Comparison of ENCODE assay signal across 8 mouse cellular contexts in the genomic region with DNA sequence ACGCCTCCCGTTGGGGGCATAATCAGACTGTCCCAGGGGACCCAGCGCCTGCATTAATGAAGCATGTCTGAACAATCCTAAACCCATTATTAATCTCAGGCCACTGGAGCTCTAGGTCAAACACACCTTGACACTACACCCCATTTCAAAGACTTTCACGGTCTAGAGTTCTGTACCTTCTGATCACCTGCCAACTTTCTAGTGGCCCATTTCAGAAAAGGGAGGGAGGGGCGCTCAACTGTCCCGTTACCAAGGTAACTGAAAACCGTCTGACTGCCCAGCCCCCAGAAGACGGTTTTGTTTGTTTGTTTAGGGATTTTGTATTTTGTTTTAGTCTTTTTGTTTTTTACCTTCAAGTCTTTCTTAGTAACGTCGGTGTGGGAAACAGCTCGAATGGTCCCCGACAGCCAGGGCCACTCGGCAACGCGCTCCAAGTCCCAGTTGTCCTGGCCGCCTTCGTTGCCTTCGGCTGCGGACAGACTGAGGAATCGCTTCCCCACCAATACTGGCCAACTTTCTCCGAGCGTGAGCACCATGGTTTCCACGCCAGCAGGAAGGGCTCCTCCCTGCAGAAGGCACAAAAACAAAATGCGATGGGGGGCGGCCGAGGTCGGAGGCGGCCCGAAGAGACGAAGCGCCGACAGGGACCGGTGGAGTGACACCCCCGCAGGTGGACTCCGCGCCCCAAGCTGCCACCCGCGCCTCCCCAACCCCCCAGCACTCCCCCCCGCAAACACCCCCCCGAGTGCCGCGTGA. TPM values are rescaled to one million over a fixed set of nuclear protein-coding genes. Genes with fewer than 3 reads are reported as not detected.
A peak's percentile ranks its signal among the peaks of the same experiment; 100 is the strongest.
DNase-seq lines count a peak whose midpoint lies in the region; ATAC-seq and TF ChIP-seq lines count a peak whose summit lies in the region.

No protein-coding gene starts in this region.

- H3K27me3 ChIP-seq in hindbrain, embryonic 16.5 days (replicated peaks; ENCODE audit: control insufficient read depth, insufficient read depth, low read length) = no peaks in the 10 kb centered on the region
- H3K27me3 ChIP-seq in midbrain, embryonic 11.5 days (ENCODE audit: control insufficient read depth, insufficient read depth, low read length) = no peaks in the 10 kb centered on the region; the same call in 1 of the 2 replicates

- H3K4me2 ChIP-seq in hindbrain, embryonic 16.5 days (ENCODE audit: low read length) = peak overlapping the region; percentile 76
- H3K4me2 ChIP-seq in midbrain, embryonic 11.5 days = peak overlapping the region; percentile 79

- peak overlapping the region; percentile 79 for H3K4me3 ChIP-seq in gastrocnemius, adult 2 months
- peak overlapping the region; percentile 80 for H3K4me3 ChIP-seq in hindbrain, embryonic 16.5 days (ENCODE audit: low read length)
- peak overlapping the region; percentile 87 for H3K4me3 ChIP-seq in midbrain, embryonic 11.5 days (ENCODE audit: low read depth, low read length)

- 0 out of 2 replicates have a peak, but pooled peaks cover 5% of the 10 kb centered on the region for H3K36me3 ChIP-seq in hindbrain, embryonic 16.5 days (ENCODE audit: control insufficient read depth, insufficient read depth, low read length)
- peaks cover 7% of the 10 kb centered on the region; the same call in 1 of the 2 replicates for H3K36me3 ChIP-seq in midbrain, embryonic 11.5 days (ENCODE audit: control insufficient read depth, insufficient read depth, low read length)

- H3K27ac ChIP-seq in gastrocnemius, adult 2 months = peak overlapping the region; percentile 96
- peak overlapping the region; percentile 99 for H3K27ac ChIP-seq in hindbrain, embryonic 16.5 days (ENCODE audit: low read depth, low read length)
- H3K27ac ChIP-seq in midbrain, embryonic 11.5 days (ENCODE audit: low read depth, low read length) = peak overlapping the region; percentile 99

- intact Hi-C loops in gastrocnemius, adult 2 months (cut with DNase I) = loop anchor here (2.0 to 5.0 kb wide), 5 partner anchors 75 to 190 kb away; partner anchors contain the start of genes Chmp3, Reep1 and Rmnd5a
- intact Hi-C loops in left cerebral cortex, postnatal 25 days (cut with DNase I) = loop anchor here (2.0 to 5.0 kb wide), 4 partner anchors 77 to 361 kb away; partner anchors contain the start of gene Krcc1

- ATAC-seq in hindbrain, embryonic 16.5 days = no peak
- ATAC-seq in midbrain, embryonic 11.5 days (ENCODE audit: low FRiP score) = peak; percentile 0; the same call in 1 of the 2 replicates

- H3K9ac ChIP-seq in hindbrain, embryonic 16.5 days (ENCODE audit: low read depth, low read length) = peak overlapping the region; percentile 82
- H3K9ac ChIP-seq in midbrain, embryonic 11.5 days (ENCODE audit: low read length) = peak overlapping the region; percentile 93

- peak; percentile 46 for DNase-seq in T-cell, adult 2 months (ENCODE audit: low spot score)
- peak; percentile 47 to 52 for DNase-seq in cerebellum, postnatal 36 days
- peak; percentile 74 for DNase-seq in gastrocnemius, adult 2 months
- DNase-seq in left cerebral cortex, postnatal 25 days (ENCODE audit: low spot score in 2 of 2) = peak; percentile 42 to 43
- DNase-seq in midbrain, embryonic 11.5 days (ENCODE audit: low spot score, missing footprints) = peak; percentile 93
- DNase-seq in spleen, adult 18-20 months = peak; percentile 33 to 48
- DNase-seq in c-Kit-positive CD71-positive TER-119-positive erythroid progenitor cells, embryonic 14.5 days (ENCODE audit: low spot score) = no peak

- WGBS in hindbrain, embryonic 16.5 days = under 1% methylated on average over 39 of the region's 42 CpGs
- 2% methylated on average over 42 of the region's 42 CpGs for WGBS in midbrain, embryonic 11.5 days

- peaks cover 22% of the 10 kb centered on the region for H3K4me1 ChIP-seq in hindbrain, embryonic 16.5 days (ENCODE audit: control insufficient read depth, insufficient read depth, low read depth, low read length)
- peaks cover 20% of the 10 kb centered on the region for H3K4me1 ChIP-seq in midbrain, embryonic 11.5 days (ENCODE audit: control insufficient read depth, insufficient read depth, low read length)

- no peak for TF ChIP-seq CTCF in gastrocnemius, adult 2 months (IDR thresholded peaks at IDR 0.05)

- no peaks in the 10 kb centered on the region for H3K9me3 ChIP-seq in hindbrain, embryonic 16.5 days (ENCODE audit: control insufficient read depth, low read length)
- H3K9me3 ChIP-seq in midbrain, embryonic 11.5 days (ENCODE audit: control insufficient read depth, low read length) = no peaks in the 10 kb centered on the region

RNA-seq across cellular contexts. Expression of gene Kdm3a, which starts 0.9 kb away (rescaled TPM):
- total RNA-seq in gastrocnemius, adult 2 months (2021) = 10 to 100 TPM; 11.8 to 12.1 TPM
- 25.6 and 33.0 TPM in 2 replicates for polyA plus RNA-seq in hindbrain, embryonic 16.5 days (2015; fragmentation: Nextera tagmentation; extraction: Ambion mirVana)
- 10 to 100 TPM; 37.8 to 44.2 TPM for total RNA-seq in left cerebral cortex, postnatal 25 days (2021)
- 59.1 and 69.2 TPM in 2 replicates for polyA plus RNA-seq in midbrain, embryonic 11.5 days (2014; fragmentation: Nextera tagmentation; extraction: Ambion mirVana)
